16 mouse cellular contexts compared by ENCODE assay signal in genomic region chr14:38576796-38577195, GRCm38 (mm10).
"Had no signal": no experiment of that assay in that cellular context is flagged by ENCODE, and none has a peak within 500 bp of the region (broad histone marks: within the 10 kb centered on the region; RNA-seq: fewer than 3 reads in every experiment).

No protein-coding gene starts in this region.

- H3K9me3 ChIP-seq: neural tube, embryonic 13.5 days; neural tube, embryonic 15.5 days; stomach, embryonic 15.5 days had no signal

- H3K36me3 ChIP-seq: neural tube, embryonic 13.5 days; neural tube, embryonic 15.5 days; stomach, embryonic 15.5 days had no signal

- H3K27ac ChIP-seq: neural tube, embryonic 13.5 days; neural tube, embryonic 15.5 days; stomach, embryonic 15.5 days; stomach, postnatal 0 days had no signal

- DNase-seq: retina, postnatal 1 day; right cerebral cortex, adult 18-20 months; right cerebral cortex, postnatal 14 days; right cerebral cortex, postnatal 25 days; right cerebral cortex, postnatal 4 days; spleen, adult 18-20 months; thymus, adult 18-20 months; thymus, adult 2 months; thymus, postnatal 14 days; thymus, postnatal 25 days; thymus, postnatal 36 days; thymus, postnatal 4 days had no signal

- H3K4me2 ChIP-seq: neural tube, embryonic 13.5 days; neural tube, embryonic 15.5 days; stomach, embryonic 15.5 days had no signal

- H3K4me1 ChIP-seq: neural tube, embryonic 13.5 days; neural tube, embryonic 15.5 days; stomach, embryonic 15.5 days had no signal

- H3K27me3 ChIP-seq: neural tube, embryonic 13.5 days; neural tube, embryonic 15.5 days; stomach, embryonic 15.5 days had no signal

- H3K9ac ChIP-seq: neural tube, embryonic 13.5 days; neural tube, embryonic 15.5 days; stomach, embryonic 15.5 days had no signal

- H3K4me3 ChIP-seq: neural tube, embryonic 13.5 days; neural tube, embryonic 15.5 days; stomach, embryonic 15.5 days had no signal
